Mouse (Mus musculus) lung, adult 18-20 months (tissue): ENCODE measurements around the gene Lrp1.

ENCODE experiments used
- DNase-seq, 2 experiments: peaks; one replicate each; pipeline ENCODE4 v3.0.0; 2022; ENCODE audit warnings: mixed read lengths in 2 of 2

Gene Lrp1

GRCm38 (mm10) chr10:127645791-127646190, 24.8 kb upstream of the Lrp1 start:
- no peak for DNase-seq

GRCm38 (mm10) chr10:127643553-127644238, 22.7 kb upstream of the Lrp1 start:
- peak; percentile 89 to 90 for DNase-seq

- DNase-seq: peak; percentile 91 to 93
These were observed 22.0 kb upstream of the Lrp1 start, which contains the start of gene Stat6 for GRCm38 (mm10) chr10:127642772-127643552. Stat6 (plus strand) TSS chr10:127642986.

GRCm38 (mm10) chr10:127641861-127642771, 21.2 kb upstream of the Lrp1 start:
- DNase-seq: peak; percentile 89 to 91

- no peak for DNase-seq
These were observed 19.5 kb upstream of the Lrp1 start for GRCm38 (mm10) chr10:127640421-127640820.

- no peak for DNase-seq
These were observed 11.8 kb upstream of the Lrp1 start for GRCm38 (mm10) chr10:127632668-127633271.

- peak; percentile 52 to 64 for DNase-seq
These were observed 10.6 kb upstream of the Lrp1 start for GRCm38 (mm10) chr10:127631261-127632214.

GRCm38 (mm10) chr10:127626433-127626832, 5.5 kb upstream of the Lrp1 start:
- no peak for DNase-seq

GRCm38 (mm10) chr10:127623439-127624216, 2.7 kb upstream of the Lrp1 start:
- no peak for DNase-seq

- no peak for DNase-seq
These were observed 1.7 kb upstream of the Lrp1 start for GRCm38 (mm10) chr10:127622661-127623060.

- DNase-seq: peak; percentile 80 to 84
These were observed 1.1 kb upstream of the Lrp1 start for GRCm38 (mm10) chr10:127622057-127622392.

- peak; percentile 95 to 96 for DNase-seq
These were observed 476 bp upstream of the Lrp1 start for GRCm38 (mm10) chr10:127621191-127622056.

GRCm38 (mm10) chr10:127619941-127620405, 975 bp downstream of the Lrp1 start:
- no peak for DNase-seq

GRCm38 (mm10) chr10:127619119-127619721, 1.7 kb downstream of the Lrp1 start:
- DNase-seq: no peak

GRCm38 (mm10) chr10:127618173-127618572, 2.8 kb downstream of the Lrp1 start:
- DNase-seq: peak in 1 of 2 experiments; percentile 40

- DNase-seq: no peak
These were observed 3.7 kb downstream of the Lrp1 start for GRCm38 (mm10) chr10:127617294-127617693.

GRCm38 (mm10) chr10:127616261-127616679, 4.7 kb downstream of the Lrp1 start:
- DNase-seq: no peak

- no peak for DNase-seq
These were observed 5.4 kb downstream of the Lrp1 start for GRCm38 (mm10) chr10:127615591-127615990.

- DNase-seq: no peak
These were observed 5.9 kb downstream of the Lrp1 start for GRCm38 (mm10) chr10:127615034-127615374.
